Mouse (Mus musculus): ENCODE results near the gene Uqcr10.

GRCm38 (mm10) chr11:4687874-4688273, 16.3 kb downstream of the Uqcr10 start:
- TF ChIP-seq CTCF (IDR thresholded peaks at IDR 0.05; ENCODE audit: control insufficient read depth, insufficient read depth, insufficient replicate concordance, low read depth, low read length) (no peak), POLR2A (IDR thresholded peaks at IDR 0.05; ENCODE audit: control insufficient read depth, low read depth, low read length) (no peak)
